Mouse (Mus musculus) heart, postnatal 4 days (tissue): ENCODE measurements at regions not wholly inside any gene's neighbourhood (a gene's known extent, or its start where the extent isn't known, plus 50 kb on each side); places are given as distances from the start of the nearest gene placed in this dataset.

Experiments
- DNase-seq: peaks from one replicate; pipeline ENCODE4 v3.0.0; 2021

GRCm38 (mm10) chr14:76863035-76863706 is 173.4 kb upstream of the Ccdc122 start:
- DNase-seq: no peak

GRCm38 (mm10) chr14:76858396-76858795 is 178.2 kb upstream of the Ccdc122 start:
- no peak for DNase-seq

GRCm38 (mm10) chr14:76857196-76857773 is 179.3 kb upstream of the Ccdc122 start:
- DNase-seq: no peak

GRCm38 (mm10) chr14:76856591-76856990 is 180.0 kb upstream of the Ccdc122 start:
- no peak for DNase-seq

- DNase-seq: no peak
Observed at GRCm38 (mm10) chr14:76854965-76855364, 181.6 kb upstream of the Ccdc122 start.

GRCm38 (mm10) chr14:76851473-76852214 is 184.9 kb upstream of the Ccdc122 start:
- DNase-seq: no peak

GRCm38 (mm10) chr14:76850641-76851040 is 185.9 kb upstream of the Ccdc122 start:
- no peak for DNase-seq

- no peak for DNase-seq
Observed at GRCm38 (mm10) chr14:76850051-76850450, 186.5 kb upstream of the Ccdc122 start.

- no peak for DNase-seq
Observed at GRCm38 (mm10) chr14:76849636-76850035, 186.9 kb upstream of the Ccdc122 start.

- DNase-seq: peak; percentile 18
Observed at GRCm38 (mm10) chr14:76849071-76849470, 187.5 kb upstream of the Ccdc122 start.

GRCm38 (mm10) chr14:76845706-76846105 is 190.9 kb upstream of the Ccdc122 start:
- no peak for DNase-seq

GRCm38 (mm10) chr14:76844717-76845116 is 191.9 kb upstream of the Ccdc122 start:
- DNase-seq: no peak

- DNase-seq: no peak
Observed at GRCm38 (mm10) chr14:76837583-76838220, 198.9 kb upstream of the Ccdc122 start.

GRCm38 (mm10) chr14:76836926-76837516 is 199.6 kb upstream of the Ccdc122 start:
- no peak for DNase-seq

- DNase-seq: no peak
Observed at GRCm38 (mm10) chr14:76836271-76836670, 200.3 kb upstream of the Ccdc122 start.

GRCm38 (mm10) chr14:76834084-76834483 is 202.5 kb upstream of the Ccdc122 start:
- no peak for DNase-seq

GRCm38 (mm10) chr14:76829161-76829510 is 207.4 kb upstream of the Ccdc122 start:
- no peak for DNase-seq

- no peak for DNase-seq
Observed at GRCm38 (mm10) chr14:76828453-76829160, 208.0 kb upstream of the Ccdc122 start.

- DNase-seq: no peak
Observed at GRCm38 (mm10) chr14:76824066-76824465, 212.5 kb upstream of the Ccdc122 start.

GRCm38 (mm10) chr14:76822766-76823325 is 213.7 kb upstream of the Ccdc122 start:
- no peak for DNase-seq

- no peak for DNase-seq
Observed at GRCm38 (mm10) chr14:76821892-76822291, 214.7 kb upstream of the Ccdc122 start.

GRCm38 (mm10) chr14:76821484-76821883 is 215.1 kb upstream of the Ccdc122 start:
- DNase-seq: no peak
